Mouse (Mus musculus): ENCODE data around the gene Cdh23. TPM values are rescaled to one million over a fixed set of nuclear protein-coding genes. Genes with fewer than 3 reads are reported as not detected.

Cdh23 gene
- polyA plus RNA-seq, 2 experiments from 2014 or later = 4.0 to 5.5 TPM

GRCm38 (mm10) chr10:60394936-60395335, 301.4 kb downstream of the Cdh23 start:
- no peak for ATAC-seq

- ATAC-seq = no peak
Measured at GRCm38 (mm10) chr10:60391661-60392060, 304.6 kb downstream of the Cdh23 start.

- ATAC-seq = peak; percentile 26
Measured at GRCm38 (mm10) chr10:60390904-60391420, 305.3 kb downstream of the Cdh23 start.

GRCm38 (mm10) chr10:60390177-60390903, 305.9 kb downstream of the Cdh23 start:
- ATAC-seq = peak; percentile 57

GRCm38 (mm10) chr10:60389447-60389865, 306.8 kb downstream of the Cdh23 start:
- peak; percentile 86 for ATAC-seq

GRCm38 (mm10) chr10:60388332-60388731, 308.0 kb downstream of the Cdh23 start:
- ATAC-seq = no peak

GRCm38 (mm10) chr10:60381142-60381925, 315.0 kb downstream of the Cdh23 start:
- ATAC-seq = peak; percentile 82

GRCm38 (mm10) chr10:60380229-60380628, 316.1 kb downstream of the Cdh23 start:
- peak; percentile 8 for ATAC-seq

- ATAC-seq = no peak
Measured at GRCm38 (mm10) chr10:60379419-60379957, 316.8 kb downstream of the Cdh23 start.

GRCm38 (mm10) chr10:60376704-60377103, 319.6 kb downstream of the Cdh23 start:
- ATAC-seq = no peak

- ATAC-seq = no peak
Measured at GRCm38 (mm10) chr10:60373937-60374578, 322.2 kb downstream of the Cdh23 start.

GRCm38 (mm10) chr10:60373543-60373936, 322.8 kb downstream of the Cdh23 start:
- ATAC-seq = no peak

- ATAC-seq = no peak
Measured at GRCm38 (mm10) chr10:60371596-60372386, 324.5 kb downstream of the Cdh23 start.

- peak; percentile 62 for ATAC-seq
Measured at GRCm38 (mm10) chr10:60370601-60371061, 325.7 kb downstream of the Cdh23 start.

- no peak for ATAC-seq
Measured at GRCm38 (mm10) chr10:60370098-60370497, 326.2 kb downstream of the Cdh23 start.

- no peak for ATAC-seq
Measured at GRCm38 (mm10) chr10:60369405-60369804, 326.9 kb downstream of the Cdh23 start.

GRCm38 (mm10) chr10:60367904-60368303, 328.4 kb downstream of the Cdh23 start:
- no peak for ATAC-seq

GRCm38 (mm10) chr10:60367145-60367544, 329.1 kb downstream of the Cdh23 start:
- no peak for ATAC-seq

- ATAC-seq = no peak
Measured at GRCm38 (mm10) chr10:60363426-60363825, 332.9 kb downstream of the Cdh23 start.

- ATAC-seq = no peak
Measured at GRCm38 (mm10) chr10:60362310-60362628, 334.0 kb downstream of the Cdh23 start.

- ATAC-seq = no peak
Measured at GRCm38 (mm10) chr10:60361615-60362309, 334.5 kb downstream of the Cdh23 start.
